Mouse (Mus musculus) heart, adult 2 months (tissue): ENCODE measurements around the gene Hoxb8.

Source experiments
- CTCF ChIP-seq: fragments of 200-600 bp; IDR thresholded peaks from 2 replicates; pipeline ENCODE4 v1.8.1; 2022; ENCODE audit warnings: antibody characterized with exemption, mild to moderate bottlenecking, moderate library complexity
- EP300 ChIP-seq: fragments of 200-500 bp; IDR thresholded peaks from 2 replicates; pipeline ENCODE4 v1.6.1; 2011; ENCODE audit warnings: low read depth, low read length, control low read depth; ENCODE audit not compliant: insufficient read depth
- POLR2A ChIP-seq: fragments of 200-500 bp; IDR thresholded peaks from 2 replicates; pipeline ENCODE4 v1.6.1; 2011; ENCODE audit warnings: mild to moderate bottlenecking, low read depth, low read length, control low read depth; ENCODE audit not compliant: insufficient read depth

DNA sequence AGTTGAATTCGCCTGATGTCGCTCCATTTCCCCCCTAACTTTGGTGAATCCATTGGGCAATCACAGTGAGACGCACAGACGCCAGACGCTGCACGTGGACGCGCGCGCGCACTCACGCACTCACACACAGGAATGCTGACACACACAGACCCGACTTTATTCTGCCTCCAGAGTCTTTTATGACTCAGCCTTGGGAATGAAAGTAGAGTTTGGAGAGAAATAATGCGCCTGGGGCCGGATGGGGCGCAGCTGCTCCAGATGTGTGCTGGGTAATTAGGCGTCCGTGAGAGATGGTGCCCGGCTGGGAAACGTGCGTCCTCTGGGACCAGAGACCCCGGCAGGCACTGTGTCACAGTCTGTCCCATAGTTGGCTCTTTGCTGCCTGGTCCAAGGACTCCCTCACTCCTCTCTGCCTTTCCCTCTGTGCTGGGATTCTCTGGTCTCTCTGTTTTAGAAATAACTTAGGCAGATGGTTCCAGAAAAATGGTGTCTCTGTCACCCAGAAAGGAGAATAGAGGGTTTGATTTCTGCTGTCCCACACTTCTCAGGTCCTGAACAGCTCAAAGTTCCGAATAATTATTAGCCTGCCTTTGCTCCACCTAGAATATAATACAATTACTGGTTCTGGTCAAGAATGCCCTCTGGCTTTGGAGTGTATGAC lies 21.3 kb upstream of the Hoxb8 start:
- TF ChIP-seq EP300 (no peak), POLR2A (no peak), CTCF (no peak)
